Mouse (Mus musculus) bone marrow macrophage, adult 2 months (primary cell): ENCODE results near the gene Prdm1.

ENCODE experiments used
- CTCF ChIP-seq: IDR thresholded peaks from 2 replicates; pipeline ENCODE4 v1.5.1; 2012; ENCODE audit warnings: low read depth, mild to moderate bottlenecking, low read length, moderate library complexity
- POLR2A ChIP-seq: IDR thresholded peaks from 2 replicates; pipeline ENCODE4 v1.6.1; 2012; ENCODE audit warnings: mild to moderate bottlenecking, low read depth, low read length, borderline replicate concordance

- TF ChIP-seq CTCF: no peak
- no peak for TF ChIP-seq POLR2A
These were observed 68.8 kb downstream of the Prdm1 start for GRCm38 (mm10) chr10:44459321-44460000.
